Mouse (Mus musculus): ENCODE data around the gene Lrrc9.

The Lrrc9 gene

DNA sequence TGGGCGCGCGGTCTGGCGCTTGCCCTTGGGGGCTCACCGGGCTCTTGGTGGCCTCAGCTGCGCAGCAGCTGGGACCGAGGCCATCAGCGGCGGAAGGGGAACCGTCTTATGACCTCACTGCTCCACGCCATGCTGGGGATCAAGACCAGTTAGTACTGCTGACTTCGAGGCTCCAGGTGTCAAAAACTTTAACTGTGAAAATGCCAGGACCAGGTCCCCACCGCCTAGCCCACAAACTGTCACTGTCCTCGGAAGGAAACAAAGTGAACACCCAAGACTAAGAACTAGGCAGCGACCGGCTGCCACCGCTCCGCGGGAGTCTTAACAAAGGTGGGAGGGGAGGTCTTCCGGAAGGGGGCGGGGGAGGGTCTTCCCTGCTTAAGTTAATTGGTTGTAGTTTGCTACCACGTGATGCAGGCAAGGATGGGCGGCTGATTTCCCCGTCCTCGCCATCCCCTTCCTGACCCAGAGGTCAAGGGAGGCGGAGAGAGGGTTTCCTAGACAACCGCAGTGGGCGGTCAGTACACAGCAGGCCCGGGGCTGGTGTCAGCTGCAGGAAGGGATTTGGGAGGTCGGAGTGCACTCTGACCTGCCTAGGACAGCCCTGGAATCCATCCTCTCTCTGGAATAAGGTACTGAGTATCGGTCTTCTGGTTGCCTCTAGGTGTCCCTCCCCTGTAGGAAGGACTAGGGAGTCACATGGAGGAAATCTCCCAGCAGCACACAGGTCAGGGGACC lies at the start of gene Lrrc9:
TSS of gene Lrrc9 (plus strand) at position 28 of the 738 bp plus-strand sequence.
- no peak for DNase-seq

DNA sequence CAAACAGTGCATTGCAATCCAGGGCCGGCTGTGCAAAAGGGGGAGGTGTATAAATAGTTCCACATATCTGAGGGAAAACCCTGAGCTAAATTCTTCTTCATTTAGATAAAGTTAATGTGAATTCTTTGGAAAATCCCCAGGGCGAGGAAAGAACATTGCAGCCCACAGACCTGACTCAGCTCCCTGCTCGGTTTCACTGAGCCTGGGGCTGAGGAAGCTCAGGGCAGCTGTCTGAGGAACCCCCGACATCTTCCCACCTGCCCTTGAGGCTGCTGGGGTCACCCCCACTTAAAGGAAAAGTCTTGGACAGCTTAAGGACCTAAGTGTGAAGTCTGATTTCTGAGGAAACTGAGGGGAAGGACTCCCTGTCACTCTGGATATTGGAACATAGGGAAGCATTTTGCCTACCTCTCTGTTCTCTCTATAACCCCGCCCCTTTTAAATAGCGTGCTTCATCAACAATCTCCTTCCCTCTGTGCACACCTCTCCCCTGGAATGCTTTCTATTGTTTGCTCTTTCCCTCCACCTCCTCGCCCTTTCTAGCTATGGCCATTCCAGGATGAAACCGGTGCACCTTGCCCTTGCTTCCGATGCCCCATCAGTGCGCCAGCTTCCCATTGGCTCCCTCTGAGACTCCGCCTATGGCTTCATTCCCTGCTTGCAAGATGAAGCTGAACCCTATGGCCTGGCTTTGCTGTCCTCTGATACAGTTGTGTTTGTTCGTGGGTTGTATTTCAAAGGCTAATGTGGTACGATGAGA lies 48.4 kb upstream of the Lrrc9 start:
- DNase-seq = no peak

DNA sequence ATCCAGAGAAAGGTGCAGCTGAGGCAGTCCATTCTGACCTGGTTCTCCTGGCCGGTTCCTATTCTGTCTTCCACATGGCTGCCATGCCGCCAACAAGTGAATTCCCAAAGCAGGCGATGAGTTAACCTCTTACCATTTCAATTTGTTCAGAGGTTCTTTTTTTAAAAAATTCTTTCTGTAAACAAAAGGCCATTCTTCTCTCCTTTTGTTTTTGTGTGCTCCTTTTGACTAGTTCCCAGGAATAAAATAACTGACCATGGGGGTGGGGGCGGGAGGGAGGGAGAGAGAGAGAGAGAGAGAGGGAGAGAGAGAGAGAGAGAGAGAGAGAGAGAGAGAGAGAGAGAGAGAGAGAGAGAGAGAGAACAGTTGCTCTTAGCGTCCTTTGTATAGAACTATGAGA lies 36.6 kb upstream of the Lrrc9 start:
- DNase-seq = no peak

DNA sequence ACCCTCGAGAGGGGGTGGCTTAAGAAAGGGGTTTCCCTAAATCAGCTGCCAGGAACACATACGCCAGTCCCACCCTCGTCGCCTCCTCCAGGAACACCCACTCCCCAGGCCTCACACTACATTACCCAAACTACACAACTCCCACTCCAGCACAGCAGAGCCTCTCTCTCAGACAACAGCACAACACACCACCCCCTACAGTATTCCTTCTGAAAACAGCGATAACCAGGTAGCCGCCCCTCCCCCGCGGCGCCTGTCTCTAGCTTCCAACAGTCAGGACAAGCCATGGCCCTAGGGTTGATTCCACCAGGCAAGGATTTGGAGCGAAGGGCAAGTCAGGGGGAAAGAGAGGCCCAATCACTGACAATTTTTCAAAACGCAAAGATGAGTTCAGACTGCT lies 34.5 kb upstream of the Lrrc9 start:
- peak; percentile 55 for DNase-seq

DNA sequence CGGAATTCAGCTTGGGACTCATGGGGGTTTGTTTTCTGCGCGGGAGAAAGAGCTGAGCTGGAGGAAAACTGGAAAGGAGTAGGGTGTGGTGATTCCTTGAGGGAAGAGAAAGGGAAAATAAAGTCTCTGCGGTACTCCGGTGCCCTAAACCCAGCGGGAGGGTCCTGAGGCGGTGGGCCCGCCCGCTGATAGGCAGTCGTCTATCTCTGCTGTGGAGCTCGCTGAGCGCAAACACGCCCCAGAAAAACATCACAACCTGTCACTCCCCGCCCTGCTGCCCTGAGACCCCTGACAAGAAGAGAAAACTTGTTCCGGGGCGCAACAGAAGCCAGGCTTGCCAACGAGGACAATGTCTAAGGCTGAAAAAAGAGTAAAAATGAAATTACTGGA lies 34.0 kb upstream of the Lrrc9 start:
- DNase-seq = no peak

DNA sequence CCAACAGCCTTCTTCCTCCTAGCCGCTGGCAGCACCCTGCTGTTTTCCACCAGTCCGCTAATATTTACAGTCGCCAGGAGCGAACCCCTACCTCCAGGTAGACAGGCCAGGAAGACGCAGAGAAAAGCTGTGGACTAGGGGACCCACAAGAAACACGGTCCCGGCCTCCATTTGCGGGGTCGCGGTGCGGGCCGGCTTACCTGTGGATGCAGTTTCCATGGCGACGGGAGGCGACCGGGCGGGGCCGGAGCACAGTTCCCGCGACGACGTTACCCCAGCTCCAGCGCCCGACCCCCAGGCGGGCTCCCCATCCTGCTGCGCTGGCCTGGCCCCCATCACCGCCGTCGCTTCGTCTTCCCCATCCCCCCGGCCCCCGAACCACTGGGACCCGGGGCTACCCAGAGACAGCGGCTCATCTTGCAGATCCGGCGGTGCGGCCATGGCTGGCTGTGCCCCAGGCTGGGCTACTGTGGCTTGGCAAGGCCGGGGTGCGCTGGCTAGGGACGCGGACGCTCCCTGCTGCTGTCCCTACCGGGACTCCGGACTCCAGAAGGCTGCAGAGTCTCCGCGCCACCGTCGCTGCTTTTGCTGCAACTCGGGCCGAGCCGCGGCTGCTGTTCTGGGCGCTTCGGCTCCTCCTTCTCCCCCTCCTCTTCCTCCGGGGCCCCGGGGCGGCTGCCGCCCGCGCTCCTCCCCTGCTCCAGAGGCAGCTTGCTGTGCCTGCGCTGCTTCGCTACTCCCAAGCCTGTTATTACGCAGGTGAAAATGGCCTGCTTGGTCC lies 33.4 kb upstream of the Lrrc9 start:
- DNase-seq = peak; percentile 72

DNA sequence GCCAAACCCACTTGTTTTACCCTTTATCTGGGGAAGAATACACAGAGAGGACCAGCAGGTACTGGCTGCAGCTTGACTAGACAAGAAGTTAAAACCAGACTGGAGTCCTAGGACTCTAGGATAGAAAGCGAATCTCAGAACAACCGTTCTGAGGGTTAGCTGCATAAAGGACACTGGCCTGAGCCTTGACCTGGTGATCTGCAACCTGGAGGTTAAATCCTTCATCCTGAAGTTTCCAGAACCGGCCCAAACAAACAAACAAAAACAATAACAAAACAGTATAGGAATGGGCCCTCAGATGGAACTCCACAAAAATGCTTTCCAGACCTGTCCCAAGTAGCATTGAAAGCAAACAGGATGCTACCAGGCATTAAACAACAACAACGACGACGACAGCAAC lies 32.7 kb upstream of the Lrrc9 start, which contains the start of gene Rtn1:
TSS of gene Rtn1 (minus strand) at position 101 of the 400 bp plus-strand sequence.
- DNase-seq = no peak

DNA sequence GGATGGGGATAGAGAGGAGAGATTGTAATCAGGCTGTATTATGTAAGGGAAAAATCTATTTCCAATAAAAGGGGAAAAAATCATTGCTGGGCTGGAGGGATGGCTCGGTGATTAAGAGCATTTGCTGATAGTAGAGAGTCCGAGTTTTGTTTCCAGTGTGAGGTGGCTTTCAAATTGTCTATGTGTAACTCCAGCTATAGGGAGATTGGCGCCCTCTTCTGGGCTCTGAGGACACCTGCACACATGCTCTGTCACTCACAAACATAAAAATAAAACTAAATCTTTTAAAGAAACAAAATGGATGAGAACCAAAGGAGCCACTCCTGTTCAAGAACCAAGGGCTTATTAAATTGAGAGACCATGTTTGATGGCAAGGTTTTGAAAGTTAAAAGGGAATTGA lies 23.9 kb upstream of the Lrrc9 start:
- DNase-seq = peak; percentile 46

DNA sequence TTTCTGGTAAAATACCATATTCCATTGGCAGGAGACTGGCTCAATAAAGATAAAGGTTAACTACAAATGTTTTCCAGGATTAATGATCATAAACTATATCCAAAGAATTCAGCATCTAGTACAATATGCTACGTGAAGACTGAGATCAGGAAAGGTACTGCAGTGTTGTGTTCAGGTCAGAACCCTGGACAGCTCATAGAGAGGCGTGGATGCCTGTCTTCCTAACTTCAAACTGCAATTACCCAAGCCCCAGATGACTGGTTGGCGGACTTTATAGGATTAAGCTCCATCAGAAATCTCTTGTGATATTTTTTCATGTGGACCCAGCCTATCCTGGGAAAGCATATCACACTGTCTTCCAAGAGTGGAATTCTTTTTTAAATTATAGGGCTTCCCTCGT lies 19.0 kb upstream of the Lrrc9 start:
- DNase-seq = no peak

DNA sequence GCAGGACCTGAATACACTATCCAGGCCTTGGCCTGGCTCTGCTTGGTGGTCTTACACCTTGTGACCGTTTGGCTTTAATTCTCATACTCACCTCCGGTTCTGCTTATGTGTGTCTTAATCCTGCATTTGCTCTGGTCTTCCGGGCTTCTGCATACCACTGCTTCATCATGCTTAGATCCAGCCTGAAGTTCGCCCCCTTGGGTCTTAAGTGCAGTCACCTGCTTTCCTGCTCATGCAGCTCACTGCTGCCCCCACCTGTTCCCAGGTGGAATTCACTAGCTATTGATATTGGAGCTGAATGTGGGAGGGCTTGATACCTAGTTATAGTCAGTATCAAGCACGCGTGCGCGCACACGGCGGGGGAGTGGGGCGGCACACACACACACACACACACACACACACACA lies 13.9 kb upstream of the Lrrc9 start:
- DNase-seq = peak; percentile 78

DNA sequence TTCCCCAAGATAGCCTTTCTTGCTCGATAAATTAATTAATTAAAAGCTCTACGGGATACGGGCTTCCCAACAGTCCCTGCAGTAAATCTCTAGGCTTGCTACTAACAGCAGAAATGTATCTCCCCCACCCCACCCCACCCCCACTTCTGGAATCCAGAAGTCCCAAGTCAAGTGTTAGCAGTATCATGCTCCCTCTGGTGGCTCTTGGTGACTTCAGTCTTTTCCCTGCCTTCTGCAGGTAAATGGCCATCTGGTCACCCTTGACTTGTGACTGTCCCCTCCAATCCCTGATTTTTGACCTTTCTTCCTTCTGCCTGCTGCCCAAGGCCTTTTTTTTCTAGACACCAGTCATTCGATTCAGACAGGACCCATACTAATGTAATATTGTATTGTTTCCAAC lies 9.5 kb upstream of the Lrrc9 start:
- no peak for DNase-seq

DNA sequence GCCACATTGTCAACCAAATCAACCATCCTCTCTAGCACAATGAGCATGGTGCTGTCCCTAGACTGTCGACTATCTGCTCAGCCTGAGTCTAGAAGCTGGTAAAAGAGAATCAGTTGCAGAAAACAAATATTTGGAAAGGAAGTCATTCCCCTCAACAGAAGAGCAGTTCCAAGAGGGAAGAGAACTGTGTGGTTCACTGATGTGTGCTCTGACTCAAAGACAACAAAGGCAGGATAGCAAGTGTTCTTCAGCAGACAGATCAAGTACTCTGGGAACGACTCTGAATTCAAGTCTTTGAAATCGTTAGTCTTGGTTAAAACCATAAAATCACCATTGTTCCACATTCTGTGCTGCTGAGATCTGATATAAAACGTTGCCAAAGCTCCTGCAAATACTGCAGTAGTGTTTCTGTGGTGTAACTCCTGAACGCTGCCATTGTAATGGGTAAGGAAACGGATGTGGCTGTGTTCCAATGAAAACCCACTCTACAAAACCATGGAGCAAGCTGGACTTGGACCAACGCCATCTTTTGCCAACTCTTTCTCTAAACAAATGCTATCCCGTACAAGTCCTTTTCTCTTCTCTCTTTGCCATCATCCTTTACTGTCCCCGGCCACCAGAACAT lies 8.3 kb upstream of the Lrrc9 start:
- DNase-seq = no peak

DNA sequence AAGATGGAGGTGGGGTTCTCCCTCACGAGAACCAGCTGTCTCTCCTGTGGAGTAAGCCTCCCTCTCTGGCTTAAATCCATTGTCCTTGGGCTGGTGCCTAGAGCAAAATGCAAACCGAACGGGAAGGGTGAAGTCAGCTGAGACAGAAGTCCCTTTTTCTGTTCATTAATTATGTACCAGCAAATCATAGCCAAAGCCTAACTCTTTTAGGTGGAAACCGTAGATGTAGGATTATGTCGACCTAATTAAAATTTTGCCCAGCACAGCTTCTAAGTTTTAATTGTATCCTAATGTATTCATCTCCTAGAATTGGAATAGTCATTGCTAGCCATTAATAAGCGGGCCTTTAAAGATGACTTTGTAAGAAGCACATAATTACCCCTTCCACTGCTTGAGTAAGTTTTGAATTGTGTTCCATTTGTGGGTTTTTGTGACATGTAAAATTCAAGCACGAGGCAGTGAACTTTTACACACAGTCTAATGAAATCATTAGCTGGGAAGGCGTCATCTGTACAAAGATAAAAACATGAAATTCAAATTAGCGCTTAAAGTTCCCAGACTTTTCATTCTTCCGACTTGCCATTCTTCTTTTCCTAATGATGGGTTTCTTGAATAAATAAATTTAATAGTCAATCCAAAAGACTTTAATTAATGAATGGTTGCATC lies 3.9 kb upstream of the Lrrc9 start:
- DNase-seq = no peak

DNA sequence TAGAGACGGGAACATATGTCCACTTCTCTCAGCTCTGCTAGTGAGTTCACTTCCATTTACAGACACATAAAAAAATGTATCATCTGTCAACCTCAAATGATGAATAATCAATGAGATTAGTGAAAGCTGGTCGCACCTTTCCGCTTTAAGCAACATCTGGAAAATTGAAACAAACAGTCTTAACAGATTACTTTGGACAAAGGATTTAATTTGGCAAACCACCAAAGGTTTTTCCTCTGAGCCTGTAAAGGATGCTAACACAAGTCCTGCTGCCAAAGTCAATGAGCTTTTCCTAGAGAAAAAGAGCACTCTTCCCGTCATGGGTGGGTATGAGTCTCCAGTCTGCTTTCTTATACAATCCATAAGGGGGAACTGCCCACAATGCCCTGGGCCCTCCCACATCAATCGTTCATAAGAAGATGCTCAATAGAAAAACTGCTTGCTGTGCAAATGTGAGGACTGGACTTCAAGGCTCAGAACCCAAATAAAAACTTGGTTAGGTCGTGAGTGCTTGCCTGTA lies 2.6 kb upstream of the Lrrc9 start:
- DNase-seq = no peak

DNA sequence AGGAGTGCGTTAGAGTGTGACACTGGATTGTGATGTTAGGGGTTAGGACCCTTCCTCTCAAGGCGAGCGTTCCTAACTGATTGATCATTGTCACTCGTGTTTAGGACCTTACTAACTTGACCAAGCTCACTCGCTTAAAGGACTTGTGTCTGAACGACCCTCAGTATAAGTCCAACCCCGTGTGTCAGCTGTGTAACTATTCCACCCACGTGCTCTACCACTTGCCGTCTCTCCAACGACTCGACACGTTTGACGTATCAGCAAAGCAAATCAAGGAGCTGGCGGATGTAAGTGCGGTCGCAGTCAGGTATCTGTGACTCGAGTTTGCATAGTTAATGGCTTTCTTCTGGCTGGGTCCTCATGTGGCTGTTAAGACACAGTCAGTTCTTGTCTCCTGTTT lies 12.3 kb downstream of the Lrrc9 start:
- DNase-seq = no peak

DNA sequence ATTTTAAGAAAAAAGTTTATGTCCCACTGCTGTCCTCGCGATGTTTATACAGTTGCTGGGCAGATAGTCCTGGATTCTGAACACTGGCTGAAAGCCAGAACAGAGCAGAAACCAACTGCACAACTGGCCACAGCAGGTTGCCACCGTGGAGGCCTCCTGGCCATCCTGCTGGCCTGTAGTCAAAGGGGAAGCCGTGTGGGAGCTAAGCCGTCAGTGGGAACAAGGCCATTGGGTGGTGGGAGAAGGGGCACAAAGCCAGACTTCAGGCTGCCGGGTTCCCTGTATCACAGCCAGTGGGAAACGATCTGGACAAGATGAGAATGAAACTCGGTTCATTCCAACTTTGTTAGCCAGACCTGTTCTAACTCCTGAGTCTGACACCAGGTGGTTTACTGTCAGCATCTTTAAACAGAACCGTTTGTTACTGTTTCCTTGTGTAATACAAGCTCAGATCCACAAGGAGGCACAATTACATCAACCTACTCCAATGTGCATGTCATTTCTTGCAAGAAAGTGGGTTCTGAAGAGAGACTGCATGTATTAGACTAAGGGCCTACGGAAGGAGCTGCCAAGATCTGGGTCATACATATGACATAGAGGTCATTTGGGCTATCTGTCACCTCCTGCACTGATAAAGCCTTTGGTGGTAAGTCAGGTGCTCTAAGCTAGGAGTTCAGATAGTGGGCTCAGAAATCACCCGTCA lies 19.7 kb downstream of the Lrrc9 start:
- DNase-seq = no peak

DNA sequence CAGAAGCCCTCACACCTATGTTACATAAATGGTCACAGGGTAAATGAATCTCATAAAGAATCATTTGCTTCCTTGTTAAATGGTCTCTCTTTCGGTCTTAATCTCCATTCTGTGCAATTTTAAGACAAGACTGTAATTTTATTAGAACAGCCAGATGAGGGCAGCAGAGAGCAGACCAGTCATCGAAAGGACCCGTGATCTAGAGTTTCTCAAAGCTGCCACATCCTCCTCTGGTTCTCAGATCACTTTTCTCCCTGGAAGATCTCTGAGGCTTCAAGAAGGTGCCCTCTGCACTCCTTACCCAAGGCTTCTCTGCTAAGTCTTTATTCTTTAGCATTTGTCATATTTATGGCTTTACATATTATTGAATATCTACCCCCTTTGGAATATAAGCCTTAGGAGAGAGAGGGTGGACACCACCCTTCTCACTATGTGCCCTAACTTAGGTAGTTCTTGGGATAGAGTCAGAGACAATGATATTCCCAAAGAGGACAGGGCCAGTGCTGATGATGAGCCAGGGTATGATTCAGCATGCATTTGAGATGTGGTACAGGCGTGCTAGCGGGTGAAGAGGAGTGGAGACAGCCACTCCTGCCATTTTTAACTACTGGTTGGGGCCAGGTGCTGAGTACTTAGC lies 20.3 kb downstream of the Lrrc9 start:
- peak; percentile 56 for DNase-seq

DNA sequence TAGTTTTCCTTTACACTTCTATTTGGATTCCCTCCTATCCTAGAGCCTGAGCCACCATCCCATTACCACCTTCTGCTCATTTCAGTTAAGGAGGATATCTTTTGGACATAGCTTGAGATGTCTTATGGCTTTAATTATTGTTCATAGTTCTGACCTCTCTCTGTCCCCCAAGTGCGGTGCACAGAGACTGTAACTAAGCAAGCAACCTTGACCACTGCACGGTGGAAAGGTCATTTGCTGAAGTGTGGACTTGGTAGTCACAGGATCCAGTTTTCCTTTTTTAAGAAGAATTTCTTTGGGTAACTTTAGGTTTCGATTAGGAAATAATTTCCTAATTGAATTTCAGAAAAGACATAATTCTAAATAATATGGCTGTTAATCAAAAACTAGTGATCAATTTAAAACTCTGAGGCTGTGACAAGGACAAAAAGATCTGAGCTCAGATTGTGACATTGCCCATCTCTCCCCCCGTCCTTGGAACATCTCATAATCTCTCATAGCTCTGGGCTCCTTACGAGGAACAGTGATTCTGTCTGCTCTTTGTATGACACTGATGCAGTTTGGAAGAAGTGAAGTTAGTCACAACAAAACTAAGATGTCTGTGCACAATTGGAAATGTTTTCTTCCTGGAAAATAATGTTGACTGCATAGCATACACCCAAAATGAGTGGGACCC lies 24.3 kb downstream of the Lrrc9 start:
- no peak for DNase-seq

DNA sequence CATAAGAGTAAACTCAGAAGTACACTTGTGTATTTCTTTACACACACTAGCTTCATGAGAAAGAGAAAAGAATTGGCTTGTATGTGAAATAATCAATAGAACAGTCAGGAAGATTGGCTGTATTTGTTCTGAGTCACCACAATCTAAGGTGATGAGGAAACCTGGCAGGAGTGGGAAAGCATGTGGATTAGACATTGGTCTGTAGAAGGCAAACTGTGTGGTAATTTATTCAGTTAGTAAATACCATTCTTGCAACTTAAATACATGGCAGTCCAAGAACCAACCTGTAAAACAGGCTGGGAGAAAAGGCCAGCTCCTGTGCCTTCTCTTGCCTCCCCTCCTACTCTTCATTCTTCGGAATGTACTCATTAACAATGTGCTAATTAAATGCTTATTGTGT lies 25.6 kb downstream of the Lrrc9 start:
- DNase-seq = no peak

DNA sequence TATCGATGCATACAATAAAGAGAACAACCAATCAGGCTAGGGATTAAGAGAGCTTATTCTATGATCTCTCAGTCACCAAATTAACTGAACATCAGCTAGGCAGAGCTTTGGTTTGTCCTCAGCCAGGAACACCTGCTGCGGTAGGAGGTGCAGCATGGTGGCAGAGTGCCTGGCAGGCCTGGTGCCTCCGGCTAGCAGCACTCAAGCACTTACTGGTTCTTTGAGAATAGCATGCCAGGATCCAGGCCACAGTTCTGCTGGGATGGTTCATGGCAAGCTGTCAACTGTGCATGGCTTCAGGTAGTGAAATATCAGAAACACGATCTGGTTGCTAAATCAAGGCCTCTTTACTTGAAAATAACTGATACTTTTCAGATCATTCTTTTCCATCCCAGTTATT lies 26.1 kb downstream of the Lrrc9 start:
- peak; percentile 61 for DNase-seq

Measured in cerebellum, adult 11 months (tissue).